Mouse (Mus musculus): ENCODE results near the gene Cers6. TPM values are rescaled to one million over a fixed set of nuclear protein-coding genes. Genes with fewer than 3 reads are reported as not detected.

Cers6 gene
- polyA plus RNA-seq, 1 experiment from 2014 or later = 66.7 TPM

GRCm38 (mm10) chr2:68934651-68935050, 73.4 kb downstream of the Cers6 start:
- Histone ChIP-seq H3K9ac (no peak overlapping the region), H3K9me3 (no peaks in the 10 kb centered on the region), H3K4me1 (0 out of 2 replicates have a peak, but pooled peaks cover 4% of the 10 kb centered on the region), H3K27ac (no peak overlapping the region), H3K27me3 (replicated peaks) (no peaks in the 10 kb centered on the region), H3K4me2 (replicated peaks) (no peak overlapping the region), H3K36me3 (peaks cover 9% of the 10 kb centered on the region; the same call in 1 of the 2 replicates), H3K4me3 (no peak overlapping the region)
- no peak for ATAC-seq (ENCODE audit: low FRiP score, low read depth)
- WGBS = 91% methylated on average over 6 of the region's 6 CpGs

- no peak for ATAC-seq (ENCODE audit: low FRiP score, low read depth)
- no peaks in the 10 kb centered on the region for H3K9me3 ChIP-seq
- H3K4me2 ChIP-seq (replicated peaks) = no peak overlapping the region
- no peak overlapping the region for H3K4me3 ChIP-seq
- H3K9ac ChIP-seq = no peak overlapping the region
- 86% methylated on average over 2 of the region's 2 CpGs for whole genome bisulfite sequencing
- H3K27me3 ChIP-seq (replicated peaks) = no peaks in the 10 kb centered on the region
- no peak overlapping the region for H3K27ac ChIP-seq
- H3K4me1 ChIP-seq = 0 out of 2 replicates have a peak, but pooled peaks cover 4% of the 10 kb centered on the region
- peaks cover 9% of the 10 kb centered on the region; the same call in 1 of the 2 replicates for H3K36me3 ChIP-seq
Observed at GRCm38 (mm10) chr2:68935721-68936294, 74.6 kb downstream of the Cers6 start.

GRCm38 (mm10) chr2:68936773-68937172, 75.5 kb downstream of the Cers6 start:
- Histone ChIP-seq H3K27ac (no peak overlapping the region), H3K27me3 (replicated peaks) (no peaks in the 10 kb centered on the region), H3K4me3 (no peak overlapping the region), H3K36me3 (peaks cover 9% of the 10 kb centered on the region; the same call in 1 of the 2 replicates), H3K9ac (no peak overlapping the region), H3K4me1 (0 out of 2 replicates have a peak, but pooled peaks cover 4% of the 10 kb centered on the region), H3K9me3 (no peaks in the 10 kb centered on the region), H3K4me2 (replicated peaks) (no peak overlapping the region)
- 95% methylated on average over 4 of the region's 4 CpGs for WGBS
- ATAC-seq (ENCODE audit: low FRiP score, low read depth) = no peak

GRCm38 (mm10) chr2:68937833-68938232, 76.6 kb downstream of the Cers6 start:
- Histone ChIP-seq H3K27ac (no peak overlapping the region), H3K36me3 (peaks cover 9% of the 10 kb centered on the region; the same call in 1 of the 2 replicates), H3K9ac (no peak overlapping the region), H3K9me3 (no peaks in the 10 kb centered on the region), H3K4me1 (0 out of 2 replicates have a peak, but pooled peaks cover 4% of the 10 kb centered on the region), H3K27me3 (replicated peaks) (no peaks in the 10 kb centered on the region), H3K4me2 (replicated peaks) (no peak overlapping the region), H3K4me3 (no peak overlapping the region)
- WGBS = 91% methylated on average over 3 of the region's 3 CpGs
- no peak for ATAC-seq (ENCODE audit: low FRiP score, low read depth)

- Histone ChIP-seq H3K27me3 (replicated peaks) (no peaks in the 10 kb centered on the region), H3K36me3 (peaks cover 6% of the 10 kb centered on the region; the same call in 1 of the 2 replicates), H3K4me1 (no peaks in the 10 kb centered on the region), H3K9ac (no peak overlapping the region), H3K9me3 (no peaks in the 10 kb centered on the region), H3K4me3 (no peak overlapping the region), H3K4me2 (replicated peaks) (no peak overlapping the region), H3K27ac (no peak overlapping the region)
- ATAC-seq (ENCODE audit: low FRiP score, low read depth) = no peak
- 78% methylated on average over 2 of the region's 2 CpGs for WGBS
Observed at GRCm38 (mm10) chr2:68944898-68945297, 83.7 kb downstream of the Cers6 start.

- no peaks in the 10 kb centered on the region for H3K4me1 ChIP-seq
- no peak overlapping the region for H3K4me2 ChIP-seq (replicated peaks)
- H3K9me3 ChIP-seq = no peaks in the 10 kb centered on the region
- no peak overlapping the region for H3K4me3 ChIP-seq
- no peak overlapping the region for H3K9ac ChIP-seq
- H3K27me3 ChIP-seq (replicated peaks) = no peaks in the 10 kb centered on the region
- ATAC-seq (ENCODE audit: low FRiP score, low read depth) = no peak
- 72% methylated on average over 2 of the region's 2 CpGs for WGBS
- H3K27ac ChIP-seq = no peak overlapping the region
- H3K36me3 ChIP-seq = peaks cover 6% of the 10 kb centered on the region; the same call in 1 of the 2 replicates
Observed at GRCm38 (mm10) chr2:68945976-68946375, 84.7 kb downstream of the Cers6 start.

- H3K4me2 ChIP-seq (replicated peaks) = no peak overlapping the region
- H3K9ac ChIP-seq = no peak overlapping the region
- no peak for ATAC-seq (ENCODE audit: low FRiP score, low read depth)
- no peaks in the 10 kb centered on the region for H3K4me1 ChIP-seq
- WGBS = 92% methylated on average over 5 of the region's 5 CpGs
- H3K9me3 ChIP-seq = no peaks in the 10 kb centered on the region
- H3K27me3 ChIP-seq (replicated peaks) = no peaks in the 10 kb centered on the region
- H3K27ac ChIP-seq = no peak overlapping the region
- peaks cover 6% of the 10 kb centered on the region; the same call in 1 of the 2 replicates for H3K36me3 ChIP-seq
- no peak overlapping the region for H3K4me3 ChIP-seq
Observed at GRCm38 (mm10) chr2:68946819-68947218, 85.6 kb downstream of the Cers6 start.

- no peaks in the 10 kb centered on the region for H3K4me1 ChIP-seq
- H3K9me3 ChIP-seq = no peaks in the 10 kb centered on the region
- no peak for ATAC-seq (ENCODE audit: low FRiP score, low read depth)
- WGBS = 96% methylated on average over 2 of the region's 2 CpGs
- H3K27me3 ChIP-seq (replicated peaks) = no peaks in the 10 kb centered on the region
- H3K4me2 ChIP-seq (replicated peaks) = no peak overlapping the region
- no peak overlapping the region for H3K4me3 ChIP-seq
- H3K9ac ChIP-seq = no peak overlapping the region
- no peak overlapping the region for H3K27ac ChIP-seq
- H3K36me3 ChIP-seq = peaks cover 6% of the 10 kb centered on the region; the same call in 1 of the 2 replicates
Observed at GRCm38 (mm10) chr2:68949137-68949536, 87.9 kb downstream of the Cers6 start.

GRCm38 (mm10) chr2:68949728-68950127, 88.5 kb downstream of the Cers6 start:
- no peak for ATAC-seq (ENCODE audit: low FRiP score, low read depth)
- no peak overlapping the region for H3K4me3 ChIP-seq
- H3K4me2 ChIP-seq (replicated peaks) = no peak overlapping the region
- no peak overlapping the region for H3K9ac ChIP-seq
- no peaks in the 10 kb centered on the region for H3K9me3 ChIP-seq
- H3K27me3 ChIP-seq (replicated peaks) = no peaks in the 10 kb centered on the region
- 93% methylated on average over 5 of the region's 5 CpGs for WGBS
- H3K27ac ChIP-seq = no peak overlapping the region
- H3K36me3 ChIP-seq = peaks cover 6% of the 10 kb centered on the region; the same call in 1 of the 2 replicates
- H3K4me1 ChIP-seq = no peaks in the 10 kb centered on the region

- Histone ChIP-seq H3K27me3 (replicated peaks) (no peaks in the 10 kb centered on the region), H3K36me3 (peaks cover 6% of the 10 kb centered on the region; the same call in 1 of the 2 replicates), H3K9ac (no peak overlapping the region), H3K4me3 (no peak overlapping the region), H3K9me3 (no peaks in the 10 kb centered on the region), H3K4me1 (no peaks in the 10 kb centered on the region), H3K27ac (no peak overlapping the region), H3K4me2 (replicated peaks) (no peak overlapping the region)
- ATAC-seq (ENCODE audit: low FRiP score, low read depth) = no peak
- 95% methylated on average over 3 of the region's 3 CpGs for WGBS
Observed at GRCm38 (mm10) chr2:68951706-68952105, 90.5 kb downstream of the Cers6 start.

- Histone ChIP-seq H3K9me3 (no peaks in the 10 kb centered on the region), H3K4me1 (no peaks in the 10 kb centered on the region), H3K9ac (no peak overlapping the region), H3K4me2 (replicated peaks) (no peak overlapping the region), H3K36me3 (peaks cover 5% of the 10 kb centered on the region; the same call in 1 of the 2 replicates), H3K27ac (no peak overlapping the region), H3K4me3 (no peak overlapping the region), H3K27me3 (replicated peaks) (no peaks in the 10 kb centered on the region)
- ATAC-seq (ENCODE audit: low FRiP score, low read depth) = no peak
- WGBS = 74% methylated on average over 2 of the region's 2 CpGs
Observed at GRCm38 (mm10) chr2:68953688-68954087, 92.4 kb downstream of the Cers6 start.

- Histone ChIP-seq H3K27me3 (replicated peaks) (no peaks in the 10 kb centered on the region), H3K36me3 (no peaks in the 10 kb centered on the region), H3K4me3 (no peak overlapping the region), H3K4me1 (no peaks in the 10 kb centered on the region), H3K9ac (no peak overlapping the region), H3K4me2 (replicated peaks) (no peak overlapping the region), H3K27ac (no peak overlapping the region), H3K9me3 (no peaks in the 10 kb centered on the region)
- ATAC-seq (ENCODE audit: low FRiP score, low read depth) = no peak
- 94% methylated on average over 2 of the region's 2 CpGs for WGBS
Observed at GRCm38 (mm10) chr2:68955496-68955895, 94.3 kb downstream of the Cers6 start.

- no peak for ATAC-seq (ENCODE audit: low FRiP score, low read depth)
Observed at GRCm38 (mm10) chr2:68956146-68956545, 94.9 kb downstream of the Cers6 start.

More at GRCm38 (mm10) chr2:68956146-68956545, 94.9 kb downstream of the Cers6 start:
- H3K9me3 ChIP-seq = no peaks in the 10 kb centered on the region
- no peak overlapping the region for H3K4me2 ChIP-seq (replicated peaks)
- no peak overlapping the region for H3K27ac ChIP-seq
- 94% methylated on average over 3 of the region's 3 CpGs for WGBS
- H3K27me3 ChIP-seq (replicated peaks) = no peaks in the 10 kb centered on the region
- no peak overlapping the region for H3K4me3 ChIP-seq
- H3K4me1 ChIP-seq = no peaks in the 10 kb centered on the region
- no peaks in the 10 kb centered on the region for H3K36me3 ChIP-seq
- no peak overlapping the region for H3K9ac ChIP-seq

Data from neural tube, embryonic 12.5 days (tissue).